8 mouse cellular contexts compared by ENCODE assay signal in genomic region chr10:67285176-67285814, GRCm38 (mm10). TPM values are rescaled to one million over a fixed set of nuclear protein-coding genes. Genes with fewer than 3 reads are reported as not detected.
DNase-seq lines count a peak whose midpoint lies in the region; ATAC-seq lines count a peak whose summit lies in the region.

Gene Nrbf2 (minus strand): TSS chr10:67285305.

- H3K9ac ChIP-seq in heart, embryonic 13.5 days: peak within 1 kb of the TSS; percentile 96
- H3K9ac ChIP-seq in liver, embryonic 12.5 days: peak within 1 kb of the TSS; percentile 92
- H3K9ac ChIP-seq in stomach, embryonic 15.5 days: peak within 1 kb of the TSS; percentile 92

- ATAC-seq in erythroid progenitor cell, adult 5-6 weeks (replicated peaks; ENCODE audit: low FRiP score, poor library complexity, severe bottlenecking): peak; percentile 91
- ATAC-seq in heart, embryonic 13.5 days (ENCODE audit: extremely low read depth, insufficient number of reproducible peaks, low FRiP score, low TSS enrichment): peak; percentile 87
- peak; percentile 93 for ATAC-seq in liver, embryonic 12.5 days
- ATAC-seq in stomach, embryonic 15.5 days (ENCODE audit: insufficient read depth, low FRiP score, low read depth): peak; percentile 90

- H3K4me3 ChIP-seq in heart, embryonic 13.5 days: peak within 1 kb of the TSS; percentile 97
- H3K4me3 ChIP-seq in liver, embryonic 12.5 days: peak within 1 kb of the TSS; percentile 92
- H3K4me3 ChIP-seq in stomach, embryonic 15.5 days (replicated peaks): peak within 1 kb of the TSS; percentile 97

- H3K4me1 ChIP-seq in heart, embryonic 13.5 days: peaks cover 48% of the 10 kb centered on the region
- H3K4me1 ChIP-seq in liver, embryonic 12.5 days: peaks cover 38% of the 10 kb centered on the region
- peaks cover 11% of the 10 kb centered on the region for H3K4me1 ChIP-seq in stomach, embryonic 15.5 days

- 3% methylated on average over 43 of the region's 52 CpGs for WGBS in heart, embryonic 13.5 days
- 2% methylated on average over 45 of the region's 52 CpGs for WGBS in liver, embryonic 12.5 days (ENCODE audit: insufficient replicate concordance)
- 2% methylated on average over 49 of the region's 52 CpGs for WGBS in stomach, embryonic 15.5 days

- no peaks in the 10 kb centered on the region for H3K27me3 ChIP-seq in heart, embryonic 13.5 days (replicated peaks)
- no peaks in the 10 kb centered on the region for H3K27me3 ChIP-seq in liver, embryonic 12.5 days (replicated peaks)
- H3K27me3 ChIP-seq in stomach, embryonic 15.5 days (replicated peaks): no peaks in the 10 kb centered on the region

- H3K36me3 ChIP-seq in heart, embryonic 13.5 days: no peaks in the 10 kb centered on the region
- H3K36me3 ChIP-seq in liver, embryonic 12.5 days: no peaks in the 10 kb centered on the region
- H3K36me3 ChIP-seq in stomach, embryonic 15.5 days: no peaks in the 10 kb centered on the region

- peak; percentile 93 for DNase-seq in CD4-positive helper T cell, adult 2 months (ENCODE audit: low read depth, low spot score)
- peak; percentile 85 for DNase-seq in brain, embryonic 18.5 days (ENCODE audit: low read depth, low spot score)
- peak; percentile 94 for DNase-seq in kidney, postnatal 10 days
- peak; percentile 81 to 84 for DNase-seq in natural killer cell, adult 2 months (ENCODE audit: low spot score in 2 of 2)

- peak within 1 kb of the TSS; percentile 76 for H3K4me2 ChIP-seq in heart, embryonic 13.5 days
- H3K4me2 ChIP-seq in liver, embryonic 12.5 days: peak within 1 kb of the TSS; percentile 92
- H3K4me2 ChIP-seq in stomach, embryonic 15.5 days: peak within 1 kb of the TSS; percentile 63

- no peaks in the 10 kb centered on the region for H3K9me3 ChIP-seq in heart, embryonic 13.5 days
- no peaks in the 10 kb centered on the region for H3K9me3 ChIP-seq in liver, embryonic 12.5 days (replicated peaks)
- H3K9me3 ChIP-seq in stomach, embryonic 15.5 days: no peaks in the 10 kb centered on the region

- H3K27ac ChIP-seq in heart, embryonic 13.5 days (replicated peaks): peak within 1 kb of the TSS; percentile 76
- peak within 1 kb of the TSS; percentile 73 for H3K27ac ChIP-seq in liver, embryonic 12.5 days
- peak within 1 kb of the TSS; percentile 81 for H3K27ac ChIP-seq in stomach, embryonic 15.5 days

RNA-seq across cellular contexts. Expression of gene Nrbf2, which starts in this region (rescaled TPM):
- 10.1 and 27.2 TPM in 2 replicates for total RNA-seq in erythroid progenitor cell, adult 5-6 weeks (2015; ENCODE audit: low replicate concordance)
- total RNA-seq in erythroid progenitor cell, adult 5-6 weeks (2017; ENCODE audit: low replicate concordance): 2.8 and 18.2 TPM in 2 replicates
- polyA plus RNA-seq in heart, embryonic 13.5 days (2015; fragmentation: Nextera tagmentation; extraction: Ambion mirVana): 27.9 and 30.6 TPM in 2 replicates
- polyA plus RNA-seq in liver, embryonic 12.5 days (2016; fragmentation: Nextera tagmentation; extraction: Ambion mirVana): 23.6 and 24.2 TPM in 2 replicates
- 35.1 and 36.3 TPM in 2 replicates for polyA plus RNA-seq in stomach, embryonic 15.5 days (2015; fragmentation: Nextera tagmentation; extraction: Ambion mirVana)

Comparison
In these comparisons a context has a peak if more than half of its experiments do, and no peak if none do; other contexts are left out.
1. Peak in every context shown above with its lines: DNase-seq, ATAC-seq, H3K4me3 ChIP-seq and H3K27ac ChIP-seq.